Mouse (Mus musculus) stomach, embryonic 16.5 days (tissue): ENCODE measurements around the gene Psip1. TPM values are rescaled to one million over a fixed set of nuclear protein-coding genes. Genes with fewer than 3 reads are reported as not detected.
"Not testable (repeated sequence)": the region's sequence is repeated elsewhere in the genome, so short reads cannot be mapped to it uniquely, and the experiment has no call there.

ENCODE experiments used
- ATAC-seq: fragments of 200-750 bp; cut with Nextera tagmentation; 2 replicates; pipeline ENCODE4 v1.8.0; 2017; ENCODE audit warnings: moderate number of reproducible peaks, moderate TSS enrichment; ENCODE audit not compliant: insufficient read depth, low FRiP score
- H3K27ac ChIP-seq: fragments of 300-500 bp; sonication (generic); 2 replicates; pipeline ENCODE4 v1.5.1; 2014; ENCODE audit warnings: low read length
- H3K27me3 ChIP-seq: fragments of 300-500 bp; sonication (generic); 2 replicates; pipeline ENCODE4 v1.6.1; 2014; ENCODE audit warnings: low read length, control low read depth, mixed read lengths; ENCODE audit not compliant: control insufficient read depth, insufficient read depth
- H3K36me3 ChIP-seq: fragments of 300-500 bp; sonication (generic); 2 replicates; pipeline ENCODE4 v1.6.1; 2014; ENCODE audit warnings: low read length; ENCODE audit not compliant: control insufficient read depth, insufficient read depth
- H3K4me1 ChIP-seq: fragments of 300-500 bp; sonication (generic); 2 replicates; pipeline ENCODE4 v1.6.1; 2014; ENCODE audit warnings: low read length, control low read depth, mixed read lengths; ENCODE audit not compliant: control insufficient read depth, insufficient read depth
- H3K4me2 ChIP-seq: fragments of 300-500 bp; sonication (generic); 2 replicates; pipeline ENCODE4 v1.6.1; 2014; ENCODE audit warnings: low read depth, low read length, mixed read lengths
- H3K4me3 ChIP-seq: fragments of 300-500 bp; sonication (generic); replicated peaks from 2 replicates; pipeline ENCODE4 v1.5.1; 2014; ENCODE audit warnings: mild to moderate bottlenecking, low read length
- H3K9ac ChIP-seq: fragments of 300-500 bp; sonication (generic); 2 replicates; pipeline ENCODE4 v1.6.1; 2014; ENCODE audit warnings: low read length
- H3K9me3 ChIP-seq: fragments of 300-500 bp; sonication (generic); replicated peaks from 2 replicates; pipeline ENCODE4 v1.6.1; 2016; ENCODE audit warnings: low read length, control low read depth; ENCODE audit not compliant: control insufficient read depth
- WGBS: fragments of 180-500 bp; shearing (Covaris S2); extraction: QIAGEN DNeasy Blood & Tissue Kit; methylation state at CpG from one replicate; pipeline ENCODE4 v1.1.7; 2014; 5-methylcytosine and 5-hydroxymethylcytosine counted together
- polyA plus RNA-seq: library from polyadenylated mRNA; unstranded; fragments of >200 nt; fragmentation: Nextera tagmentation; extraction: Ambion mirVana; gene quantifications from 2 replicates; pipeline ENCODE4 v1.2.1, GENCODE M21; 2015

The Psip1 gene
- polyA plus RNA-seq, 1 experiment from 2014 or later, result 72.9 TPM

- H3K9me3 ChIP-seq, result no peaks in the 10 kb centered on the region
- no peak overlapping the region for H3K4me2 ChIP-seq
- no peaks in the 10 kb centered on the region for H3K36me3 ChIP-seq
- no peak overlapping the region for H3K27ac ChIP-seq
- H3K27me3 ChIP-seq, result no peaks in the 10 kb centered on the region
- H3K4me3 ChIP-seq, result no peak overlapping the region
- no peak overlapping the region for H3K9ac ChIP-seq
- ATAC-seq, result no peak
- 59% methylated on average over 2 of the region's 2 CpGs for WGBS
- no peaks in the 10 kb centered on the region for H3K4me1 ChIP-seq
These were observed 26.4 kb upstream of the Psip1 start for GRCm38 (mm10) chr4:83512644-83513043.

GRCm38 (mm10) chr4:83512217-83512616 is 26.0 kb upstream of the Psip1 start:
- H3K4me2 ChIP-seq, result no peak overlapping the region

GRCm38 (mm10) chr4:83511083-83511482 is 24.8 kb upstream of the Psip1 start:
- H3K9ac ChIP-seq, result no peak overlapping the region
- no peak overlapping the region for H3K4me3 ChIP-seq
- no peak for ATAC-seq
- H3K36me3 ChIP-seq, result no peaks in the 10 kb centered on the region
- WGBS, result 60% methylated on average over 8 of the region's 8 CpGs
- H3K4me2 ChIP-seq, result no peak overlapping the region
- no peak overlapping the region for H3K27ac ChIP-seq
- H3K4me1 ChIP-seq, result no peaks in the 10 kb centered on the region
- H3K9me3 ChIP-seq, result no peaks in the 10 kb centered on the region
- no peaks in the 10 kb centered on the region for H3K27me3 ChIP-seq

More at GRCm38 (mm10) chr4:83512217-83512616, 26.0 kb upstream of the Psip1 start:
- WGBS, result 81% methylated on average over 3 of the region's 3 CpGs
- H3K4me3 ChIP-seq, result no peak overlapping the region
- H3K36me3 ChIP-seq, result no peaks in the 10 kb centered on the region
- no peaks in the 10 kb centered on the region for H3K4me1 ChIP-seq
- no peak for ATAC-seq
- no peaks in the 10 kb centered on the region for H3K27me3 ChIP-seq
- no peaks in the 10 kb centered on the region for H3K9me3 ChIP-seq
- H3K9ac ChIP-seq, result no peak overlapping the region
- H3K27ac ChIP-seq, result no peak overlapping the region

GRCm38 (mm10) chr4:83509600-83509999 is 23.3 kb upstream of the Psip1 start:
- Histone ChIP-seq H3K4me1 (no peaks in the 10 kb centered on the region), H3K27ac (no peak overlapping the region), H3K4me2 (no peak overlapping the region), H3K36me3 (no peaks in the 10 kb centered on the region), H3K27me3 (no peaks in the 10 kb centered on the region), H3K9ac (no peak overlapping the region), H3K9me3 (no peaks in the 10 kb centered on the region), H3K4me3 (no peak overlapping the region)
- ATAC-seq, result no peak
- WGBS, result 49% methylated on average over 2 of the region's 2 CpGs

GRCm38 (mm10) chr4:83501037-83501430 is 14.8 kb upstream of the Psip1 start:
- H3K9ac ChIP-seq, result no peak overlapping the region
- no peak for ATAC-seq

GRCm38 (mm10) chr4:83500154-83501036 is 14.1 kb upstream of the Psip1 start:
- H3K9me3 ChIP-seq, result no peaks in the 10 kb centered on the region
- H3K4me1 ChIP-seq, result no peaks in the 10 kb centered on the region
- H3K9ac ChIP-seq, result no peak overlapping the region
- peak overlapping the region; percentile 26 for H3K4me3 ChIP-seq
- no peak for ATAC-seq
- H3K27me3 ChIP-seq, result no peaks in the 10 kb centered on the region
- peak overlapping the region; percentile 48 for H3K4me2 ChIP-seq
- 13% methylated on average over 22 of the region's 22 CpGs for WGBS
- H3K27ac ChIP-seq, result no peak overlapping the region
- no peaks in the 10 kb centered on the region for H3K36me3 ChIP-seq

More at GRCm38 (mm10) chr4:83501037-83501430, 14.8 kb upstream of the Psip1 start:
- Histone ChIP-seq H3K27me3 (no peaks in the 10 kb centered on the region), H3K9me3 (no peaks in the 10 kb centered on the region), H3K36me3 (no peaks in the 10 kb centered on the region), H3K27ac (no peak overlapping the region), H3K4me3 (no peak overlapping the region), H3K4me1 (no peaks in the 10 kb centered on the region), H3K4me2 (peak overlapping the region; percentile 48; the same call in 1 of the 2 replicates)
- WGBS, result 42% methylated on average over 7 of the region's 7 CpGs

GRCm38 (mm10) chr4:83497013-83497412 is 10.8 kb upstream of the Psip1 start:
- not testable (repeated sequence) for H3K27me3 ChIP-seq, ATAC-seq, H3K36me3 ChIP-seq, H3K4me3 ChIP-seq, H3K27ac ChIP-seq, H3K9me3 ChIP-seq, H3K4me1 ChIP-seq, H3K9ac ChIP-seq, H3K4me2 ChIP-seq
- 88% methylated on average over 5 of the region's 5 CpGs for WGBS

- no peak for ATAC-seq
- no peaks in the 10 kb centered on the region for H3K9me3 ChIP-seq
- no peaks in the 10 kb centered on the region for H3K27me3 ChIP-seq
- no peak overlapping the region for H3K9ac ChIP-seq
- no peak overlapping the region for H3K4me3 ChIP-seq
- 92% methylated on average over 1 of the region's 1 CpGs for WGBS
- no peak overlapping the region for H3K27ac ChIP-seq
- no peaks in the 10 kb centered on the region for H3K4me1 ChIP-seq
- H3K36me3 ChIP-seq, result no peaks in the 10 kb centered on the region
- H3K4me2 ChIP-seq, result no peak overlapping the region
These were observed 6.9 kb upstream of the Psip1 start for GRCm38 (mm10) chr4:83493112-83493511.

- Histone ChIP-seq H3K9ac (no peak overlapping the region), H3K4me1 (peaks cover 8% of the 10 kb centered on the region), H3K27ac (no peak overlapping the region), H3K4me3 (no peak overlapping the region), H3K36me3 (no peaks in the 10 kb centered on the region), H3K9me3 (no peaks in the 10 kb centered on the region), H3K4me2 (no peak overlapping the region), H3K27me3 (no peaks in the 10 kb centered on the region)
- no peak for ATAC-seq
- WGBS, result 40% methylated on average over 5 of the region's 5 CpGs
These were observed 2.9 kb upstream of the Psip1 start for GRCm38 (mm10) chr4:83489121-83489520.
